Mouse (Mus musculus) lung, postnatal 0 days (tissue): Measurements from ENCODE around the gene Ptpdc1. TPM values are rescaled to one million over a fixed set of nuclear protein-coding genes. Genes with fewer than 3 reads are reported as not detected.
A peak's percentile ranks its signal among the peaks of the same experiment; 100 is the strongest.

Experiments
- ATAC-seq: fragments of 200-750 bp; cut with Nextera tagmentation; 2 replicates; pipeline ENCODE4 v1.8.0; 2017; ENCODE audit warnings: moderate library complexity
- DNase-seq: peaks from one replicate; pipeline ENCODE4 v3.0.0-alpha.2; 2016; ENCODE audit warnings: low spot score
- H3K27ac ChIP-seq: fragments of 300-500 bp; sonication (generic); 2 replicates; pipeline ENCODE4 v1.5.1; 2014; ENCODE audit warnings: antibody characterized with exemption, mild to moderate bottlenecking, low read length, mixed read lengths
- H3K27me3 ChIP-seq: fragments of 300-500 bp; sonication (generic); replicated peaks from 2 replicates; pipeline ENCODE4 v1.6.1; 2014; ENCODE audit warnings: low read length, mixed read lengths; ENCODE audit not compliant: insufficient read depth
- H3K36me3 ChIP-seq: fragments of 300-500 bp; sonication (generic); 2 replicates; pipeline ENCODE4 v1.6.1; 2014; ENCODE audit warnings: low read length, mixed read lengths; ENCODE audit not compliant: insufficient read depth
- H3K4me1 ChIP-seq: fragments of 300-500 bp; sonication (generic); 2 replicates; pipeline ENCODE4 v1.6.1; 2014; ENCODE audit warnings: antibody characterized with exemption, low read depth, low read length, mixed read lengths; ENCODE audit not compliant: insufficient read depth
- H3K4me2 ChIP-seq: fragments of 300-500 bp; sonication (generic); replicated peaks from 2 replicates; pipeline ENCODE4 v1.6.1; 2014; ENCODE audit warnings: low read depth, mild to moderate bottlenecking, low read length, moderate library complexity, mixed read lengths
- H3K4me3 ChIP-seq: fragments of 300-500 bp; sonication (generic); 2 replicates; pipeline ENCODE4 v1.5.1; 2014; ENCODE audit warnings: low read depth, low read length
- H3K9ac ChIP-seq: fragments of 300-500 bp; sonication (generic); replicated peaks from 2 replicates; pipeline ENCODE4 v1.6.1; 2014; ENCODE audit warnings: low read depth, mild to moderate bottlenecking
- H3K9me3 ChIP-seq: fragments of 300-500 bp; sonication (generic); 2 replicates; pipeline ENCODE4 v1.6.1; 2016; ENCODE audit warnings: low read length, mixed read lengths
- CTCF ChIP-seq: IDR thresholded peaks from 2 replicates; pipeline ENCODE4 v1.5.1; 2016; ENCODE audit warnings: antibody characterized with exemption, mild to moderate bottlenecking
- EP300 ChIP-seq: IDR thresholded peaks from 2 replicates; pipeline ENCODE4 v1.6.1; 2016; ENCODE audit warnings: antibody characterized with exemption, mild to moderate bottlenecking, control low read depth
- WGBS: fragments of 180-500 bp; shearing (Covaris S2); extraction: QIAGEN DNeasy Blood & Tissue Kit; methylation state at CpG from one replicate; pipeline ENCODE4 v1.1.7; 2014; 5-methylcytosine and 5-hydroxymethylcytosine counted together
- microRNA counts: library from miRNA; unstranded; fragments of <30 nt; microRNA quantifications from one replicate; lab custom pipeline; 2015
- microRNA-seq: library from miRNA; unstranded; fragments of <30 nt; microRNA quantifications from one replicate; pipeline ENCODE4, GENCODE M21; 2016
- polyA plus RNA-seq: library from polyadenylated mRNA; unstranded; fragments of >200 nt; fragmentation: Nextera tagmentation; extraction: Ambion mirVana; gene quantifications from 2 replicates; pipeline ENCODE4 v1.2.1, GENCODE M21; 2015

Ptpdc1 gene
- polyA plus RNA-seq, 1 experiment from 2014 or later = 6.3 TPM

- WGBS = 26% methylated on average over 1 of the region's 1 CpGs
- H3K36me3 ChIP-seq = no peaks in the 10 kb centered on the region
- no peak overlapping the region for H3K4me2 ChIP-seq
- ATAC-seq (no peak), DNase-seq (no peak)
- no peaks in the 10 kb centered on the region for H3K27me3 ChIP-seq
- peaks cover 28% of the 10 kb centered on the region; the same call in 1 of the 2 replicates for H3K4me1 ChIP-seq
- no peaks in the 10 kb centered on the region for H3K9me3 ChIP-seq
- H3K9ac ChIP-seq = no peak overlapping the region
- H3K4me3 ChIP-seq = no peak overlapping the region
- no peak overlapping the region for H3K27ac ChIP-seq
- TF ChIP-seq CTCF = no peak
- no peak for TF ChIP-seq EP300
These were observed 85.0 kb downstream of the Ptpdc1 start for GRCm38 (mm10) chr13:48540488-48540887.

GRCm38 (mm10) chr13:48533441-48533840, 92.0 kb downstream of the Ptpdc1 start:
- Histone ChIP-seq H3K9me3 (no peaks in the 10 kb centered on the region), H3K4me1 (0 out of 2 replicates have a peak, but pooled peaks cover under 1% of the 10 kb centered on the region), H3K27me3 (no peaks in the 10 kb centered on the region), H3K4me2 (no peak overlapping the region), H3K4me3 (no peak overlapping the region), H3K27ac (no peak overlapping the region), H3K9ac (no peak overlapping the region), H3K36me3 (no peaks in the 10 kb centered on the region; the same call in 1 of the 2 replicates)
- TF ChIP-seq EP300 = no peak
- TF ChIP-seq CTCF = no peak
- ATAC-seq (no peak), DNase-seq (no peak)
- 85% methylated on average over 5 of the region's 5 CpGs for WGBS

GRCm38 (mm10) chr13:48531448-48531847, 94.0 kb downstream of the Ptpdc1 start:
- DNase-seq = no peak
- H3K27ac ChIP-seq = no peak overlapping the region
- no peaks in the 10 kb centered on the region for H3K9me3 ChIP-seq
- 57% methylated on average over 2 of the region's 2 CpGs for WGBS
- H3K36me3 ChIP-seq = no peaks in the 10 kb centered on the region; the same call in 1 of the 2 replicates
- H3K4me1 ChIP-seq = no peaks in the 10 kb centered on the region
- TF ChIP-seq CTCF = no peak
- no peaks in the 10 kb centered on the region for H3K27me3 ChIP-seq
- H3K9ac ChIP-seq = no peak overlapping the region
- H3K4me2 ChIP-seq = no peak overlapping the region
- ATAC-seq = no peak
- H3K4me3 ChIP-seq = no peak overlapping the region

GRCm38 (mm10) chr13:48530685-48531084, 94.8 kb downstream of the Ptpdc1 start:
- no peaks in the 10 kb centered on the region; the same call in 1 of the 2 replicates for H3K36me3 ChIP-seq
- H3K4me2 ChIP-seq = no peak overlapping the region
- no peak overlapping the region for H3K27ac ChIP-seq
- no peaks in the 10 kb centered on the region for H3K27me3 ChIP-seq
- H3K4me1 ChIP-seq = no peaks in the 10 kb centered on the region
- TF ChIP-seq EP300 (no peak), CTCF (no peak)
- no peak overlapping the region for H3K9ac ChIP-seq
- no peak overlapping the region for H3K4me3 ChIP-seq
- peak; percentile 47 for DNase-seq
- no peaks in the 10 kb centered on the region for H3K9me3 ChIP-seq
- ATAC-seq = peak; percentile 67
- WGBS = 24% methylated on average over 2 of the region's 2 CpGs

- Histone ChIP-seq H3K4me1 (no peaks in the 10 kb centered on the region), H3K9me3 (no peaks in the 10 kb centered on the region), H3K4me2 (no peak overlapping the region), H3K27ac (no peak overlapping the region), H3K9ac (no peak overlapping the region), H3K36me3 (no peaks in the 10 kb centered on the region; the same call in 1 of the 2 replicates), H3K27me3 (no peaks in the 10 kb centered on the region), H3K4me3 (no peak overlapping the region)
- WGBS = 36% methylated on average over 2 of the region's 2 CpGs
- ATAC-seq (no peak), DNase-seq (no peak)
- TF ChIP-seq CTCF = no peak
- TF ChIP-seq EP300 = no peak
These were observed 96.4 kb downstream of the Ptpdc1 start for GRCm38 (mm10) chr13:48529028-48529427.

- Histone ChIP-seq H3K4me1 (no peaks in the 10 kb centered on the region), H3K9ac (no peak overlapping the region), H3K27me3 (no peaks in the 10 kb centered on the region), H3K36me3 (no peaks in the 10 kb centered on the region), H3K4me2 (no peak overlapping the region), H3K27ac (no peak overlapping the region), H3K4me3 (no peak overlapping the region), H3K9me3 (no peaks in the 10 kb centered on the region)
- WGBS = 53% methylated on average over 15 of the region's 15 CpGs
- DNase-seq (peak; percentile 91), ATAC-seq (peak; percentile 75)
- TF ChIP-seq CTCF (peak; percentile 93), EP300 (peak; percentile 17; the same call in 1 of the 2 replicates)
These were observed 97.2 kb downstream of the Ptpdc1 start for GRCm38 (mm10) chr13:48528123-48528871.

MicroRNAs encoded within 50 kb of the gene (microRNA counts, 519-probe panel; counts per million panel counts)
- microRNA mmu-let-7a (lab: Ali Mortazavi, UCI) (7,616 counts per million, percentile 99 among the panel's probes with 10 or more counts), microRNA mmu-let-7d (lab: Ali Mortazavi, UCI) (7,686 counts per million, percentile 99 among the panel's probes with 10 or more counts), microRNA mmu-let-7f (lab: Ali Mortazavi, UCI) (6,873 counts per million, percentile 92 among the panel's probes with 10 or more counts)

Small RNAs within 50 kb of the gene (microRNA-seq; reads per million reads assigned to microRNA genes)
- not detected for gene Gm24111
- 251 reads per million, percentile 59 among the genes with 10 or more reads in this experiment for gene Mirlet7a-1
- gene Mirlet7d = 18,657 reads per million, percentile 96 among the genes with 10 or more reads in this experiment
- not detected for gene Mirlet7f-1

Other genes starting within 250 kb of the Ptpdc1 start
- 1.3 and 1.6 TPM in 2 replicates for gene Zfp169, start 112.2 kb downstream of the Ptpdc1 start, polyA plus RNA-seq
- 0.41 TPM in 1 of 2 replicates, not detected in the other for gene A830005F24Rik, start 112.1 kb downstream of the Ptpdc1 start, polyA plus RNA-seq
- gene Barx1, start 37.3 kb upstream of the Ptpdc1 start, polyA plus RNA-seq = not detected in 2 replicates
- gene Phf2, start 245.5 kb upstream of the Ptpdc1 start, polyA plus RNA-seq = 5.5 and 5.6 TPM in 2 replicates